Mouse (Mus musculus) ES-E14 (cell line): ENCODE measurements at regions not wholly inside any gene's neighbourhood (a gene's known extent, or its start where the extent isn't known, plus 50 kb on each side); places are given as distances from the start of the nearest gene placed in this dataset.

Experiments
- CHD2 ChIP-seq: IDR thresholded peaks from 2 replicates; pipeline ENCODE4 v1.6.1; 2014; ENCODE audit warnings: mild to moderate bottlenecking, low read depth, low read length, inconsistent platforms
- HCFC1 ChIP-seq: IDR thresholded peaks from 2 replicates; pipeline ENCODE4 v1.6.1; 2012; ENCODE audit warnings: low read length, inconsistent platforms, borderline replicate concordance; ENCODE audit not compliant: insufficient read depth
- MAFK ChIP-seq: IDR thresholded peaks from 2 replicates; pipeline ENCODE4 v1.6.1; 2014; ENCODE audit warnings: mild to moderate bottlenecking, low read depth, low read length, inconsistent platforms; ENCODE audit not compliant: insufficient read depth
- ZC3H11A ChIP-seq: IDR thresholded peaks from 2 replicates; pipeline ENCODE4 v1.6.1; 2012; ENCODE audit warnings: low read depth, mild to moderate bottlenecking, inconsistent platforms, low read length, borderline replicate concordance
- ZNF384 ChIP-seq: IDR thresholded peaks from 2 replicates; pipeline ENCODE4 v1.6.1; 2012; ENCODE audit warnings: low read depth, low read length, inconsistent platforms

DNA sequence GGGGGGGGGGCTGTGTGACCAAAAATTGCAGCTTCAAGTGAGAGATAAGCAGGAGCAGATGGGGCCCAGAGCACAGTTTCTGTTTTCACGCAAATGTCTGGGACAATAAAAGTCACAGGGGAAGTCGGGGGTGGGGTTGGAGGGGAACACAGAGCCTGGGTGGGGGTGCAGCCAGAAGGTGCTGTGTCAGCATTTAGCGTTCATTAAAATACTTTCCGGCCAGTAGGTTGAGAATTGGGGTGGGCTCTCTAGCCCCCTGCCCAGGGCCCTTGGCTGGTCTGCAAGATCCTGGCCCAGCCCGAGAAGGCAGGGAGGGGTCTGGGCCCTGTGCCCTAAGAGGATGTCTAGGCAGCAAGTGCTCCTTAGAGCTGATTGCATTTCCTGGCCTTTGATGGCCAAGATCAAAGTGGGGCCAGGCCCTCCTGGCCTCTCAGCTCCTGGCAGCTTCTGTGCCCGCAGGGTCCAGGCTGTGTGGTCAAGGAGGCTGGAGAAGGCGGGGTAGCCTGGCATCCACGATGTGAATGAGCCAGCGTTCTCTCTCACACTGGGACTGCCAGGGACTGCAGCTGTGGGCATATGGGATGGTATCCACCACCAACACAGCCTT is 283.0 kb downstream of the Cyp26b1 start:
- no peak for TF ChIP-seq ZC3H11A
- TF ChIP-seq ZNF384, result no peak
- TF ChIP-seq MAFK, result peak; percentile 91
- TF ChIP-seq HCFC1, result no peak
- no peak for TF ChIP-seq CHD2
